ENCODE assay signal across 8 mouse cellular contexts in the genomic region with DNA sequence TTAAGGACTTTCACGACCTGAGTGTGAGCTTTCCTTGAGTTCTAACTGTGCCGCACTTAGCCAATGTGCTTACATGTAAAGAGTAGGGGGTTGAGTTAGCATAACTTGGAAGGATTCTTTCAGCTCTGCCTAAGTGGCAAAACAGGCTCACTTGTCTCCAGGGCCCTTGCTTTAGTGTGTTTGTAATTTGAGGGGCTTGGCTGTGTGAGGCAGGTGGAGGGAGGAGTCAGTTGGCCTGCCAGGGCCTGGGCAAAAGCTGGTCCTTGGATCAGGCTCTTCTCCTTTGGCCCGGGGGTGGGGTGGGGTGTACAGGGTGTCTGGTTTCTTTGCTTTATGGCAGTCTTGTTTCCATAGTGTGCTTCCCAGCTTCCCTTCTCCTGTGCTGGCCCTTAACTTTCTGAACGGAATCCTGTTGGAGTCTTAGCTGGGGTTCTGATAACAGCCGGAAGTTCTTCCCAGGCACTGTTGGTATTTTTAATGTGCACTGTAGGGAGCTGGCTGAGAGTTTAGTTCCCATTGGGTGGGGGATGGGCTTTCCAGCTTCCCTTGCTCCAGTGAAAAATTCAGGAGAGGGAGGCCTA. TPM values are rescaled to one million over a fixed set of nuclear protein-coding genes. Genes with fewer than 3 reads are reported as not detected.
DNase-seq lines count a peak whose midpoint lies in the region; ATAC-seq and TF ChIP-seq lines count a peak whose summit lies in the region.

No protein-coding gene starts in this region.

- ATAC-seq in hindbrain, embryonic 13.5 days (ENCODE audit: low FRiP score), result no peak
- ATAC-seq in limb, embryonic 15.5 days (ENCODE audit: insufficient number of reproducible peaks, low FRiP score, low TSS enrichment, low read depth), result peak; percentile 37
- no peak for ATAC-seq in midbrain, postnatal 0 days (ENCODE audit: low FRiP score)

- DNase-seq in cerebellum, adult 18-20 months, result peak; percentile 45 to 48
- peak; percentile 67 for DNase-seq in forelimb bud, embryonic 11.5 days (ENCODE audit: low read depth, low spot score)
- no peak for DNase-seq in midbrain, postnatal 0 days (ENCODE audit: low spot score)
- DNase-seq in T-cell, adult 2 months (ENCODE audit: low spot score), result no peak
- no peak for DNase-seq in natural killer cell, adult 2 months (ENCODE audit: low spot score in 2 of 2)

- H3K9me3 ChIP-seq in ES-Bruce4 (replicated peaks; ENCODE audit: control insufficient read depth, insufficient read depth, low read length, poor library complexity, severe bottlenecking), result no peaks in the 10 kb centered on the region
- no peaks in the 10 kb centered on the region for H3K9me3 ChIP-seq in hindbrain, embryonic 13.5 days
- no peaks in the 10 kb centered on the region for H3K9me3 ChIP-seq in limb, embryonic 15.5 days
- H3K9me3 ChIP-seq in midbrain, postnatal 0 days (ENCODE audit: low read length), result no peaks in the 10 kb centered on the region

- WGBS in hindbrain, embryonic 13.5 days, result 41% methylated on average over 5 of the region's 5 CpGs
- WGBS in limb, embryonic 15.5 days, result 3% methylated on average over 5 of the region's 5 CpGs
- WGBS in midbrain, postnatal 0 days, result 24% methylated on average over 5 of the region's 5 CpGs

- H3K27me3 ChIP-seq in ES-Bruce4 (ENCODE audit: control insufficient read depth, insufficient read depth, low read length, poor library complexity, severe bottlenecking), result no peaks in the 10 kb centered on the region
- H3K27me3 ChIP-seq in hindbrain, embryonic 13.5 days, result no peaks in the 10 kb centered on the region
- no peaks in the 10 kb centered on the region for H3K27me3 ChIP-seq in limb, embryonic 15.5 days
- no peaks in the 10 kb centered on the region for H3K27me3 ChIP-seq in midbrain, postnatal 0 days (ENCODE audit: insufficient read depth, low read length)

- peak overlapping the region; percentile 96 for H3K4me2 ChIP-seq in hindbrain, embryonic 13.5 days
- H3K4me2 ChIP-seq in limb, embryonic 15.5 days, result peak overlapping the region; percentile 72
- peak overlapping the region; percentile 45 for H3K4me2 ChIP-seq in midbrain, postnatal 0 days (ENCODE audit: low read depth, low read length, poor library complexity, severe bottlenecking)

- TF ChIP-seq CTCF in ES-Bruce4 (IDR thresholded peaks at IDR 0.05; ENCODE audit: low read depth, low read length), result no peak
- TF ChIP-seq CTCF in midbrain, postnatal 0 days (IDR thresholded peaks at IDR 0.05), result no peak

- H3K4me1 ChIP-seq in ES-Bruce4 (ENCODE audit: control insufficient read depth, insufficient read depth, low read length), result peaks cover 3% of the 10 kb centered on the region
- H3K4me1 ChIP-seq in hindbrain, embryonic 13.5 days (replicated peaks), result peaks cover 71% of the 10 kb centered on the region
- peaks cover 58% of the 10 kb centered on the region for H3K4me1 ChIP-seq in limb, embryonic 15.5 days
- H3K4me1 ChIP-seq in midbrain, postnatal 0 days (ENCODE audit: insufficient read depth, low read length), result peaks cover 25% of the 10 kb centered on the region

- H3K9ac ChIP-seq in ES-Bruce4 (ENCODE audit: low read depth, poor library complexity, severe bottlenecking), result peak overlapping the region; percentile 29; the same call in 1 of the 2 replicates
- H3K9ac ChIP-seq in hindbrain, embryonic 13.5 days, result peak overlapping the region; percentile 89
- no peak overlapping the region for H3K9ac ChIP-seq in limb, embryonic 15.5 days
- 0 out of 2 replicates have a peak overlapping the region, but pooled peaks have one; percentile 33 for H3K9ac ChIP-seq in midbrain, postnatal 0 days (replicated peaks; ENCODE audit: low read length, poor library complexity, severe bottlenecking)

- no peak for TF ChIP-seq POLR2A in ES-Bruce4 (IDR thresholded peaks at IDR 0.05; ENCODE audit: insufficient read depth, low read length)

- TF ChIP-seq EP300 in ES-Bruce4 (IDR thresholded peaks at IDR 0.05; ENCODE audit: insufficient read depth, low read depth, low read length), result 0 out of 2 replicates have a peak, but pooled peaks have one; percentile 52

- H3K27ac ChIP-seq in ES-Bruce4 (ENCODE audit: insufficient read depth, low read length), result peak overlapping the region; percentile 80
- peak overlapping the region; percentile 80 for H3K27ac ChIP-seq in hindbrain, embryonic 13.5 days
- peak overlapping the region; percentile 88 for H3K27ac ChIP-seq in limb, embryonic 15.5 days
- H3K27ac ChIP-seq in midbrain, postnatal 0 days (ENCODE audit: low read depth, low read length), result peak overlapping the region; percentile 47; the same call in 1 of the 2 replicates

- H3K36me3 ChIP-seq in ES-Bruce4 (ENCODE audit: control insufficient read depth, insufficient read depth, low read length, poor library complexity, severe bottlenecking), result no peaks in the 10 kb centered on the region
- no peaks in the 10 kb centered on the region for H3K36me3 ChIP-seq in hindbrain, embryonic 13.5 days
- no peaks in the 10 kb centered on the region for H3K36me3 ChIP-seq in limb, embryonic 15.5 days
- no peaks in the 10 kb centered on the region for H3K36me3 ChIP-seq in midbrain, postnatal 0 days (ENCODE audit: insufficient read depth, low read length)

- H3K4me3 ChIP-seq in ES-Bruce4 (ENCODE audit: low read depth, low read length), result no peak overlapping the region; the same call in 1 of the 2 replicates
- H3K4me3 ChIP-seq in hindbrain, embryonic 13.5 days, result peak overlapping the region; percentile 62
- peak overlapping the region; percentile 70 for H3K4me3 ChIP-seq in limb, embryonic 15.5 days
- peak overlapping the region; percentile 13 for H3K4me3 ChIP-seq in midbrain, postnatal 0 days (ENCODE audit: low read depth, low read length)

RNA-seq across cellular contexts. Expression of a gene that starts 11.5 kb away (rescaled TPM):
- polyA plus RNA-seq in ES-Bruce4 (2011; ENCODE audit: insufficient read depth, insufficient read length, low read depth, missing spikeins), result 69.0 and 81.5 TPM in 2 replicates
- polyA plus RNA-seq in hindbrain, embryonic 13.5 days (2015; fragmentation: Nextera tagmentation; extraction: Ambion mirVana), result 403 and 404 TPM in 2 replicates
- 315 and 328 TPM in 2 replicates for polyA plus RNA-seq in limb, embryonic 15.5 days (2015; fragmentation: Nextera tagmentation; extraction: Ambion mirVana)
- 252 and 274 TPM in 2 replicates for total RNA-seq in midbrain, postnatal 0 days (2014; rRNA removed)
- 382 and 399 TPM in 2 replicates for polyA plus RNA-seq in midbrain, postnatal 0 days (2015; fragmentation: Nextera tagmentation; extraction: Ambion mirVana)

RNA-seq across cellular contexts. Expression of a gene that starts 49.8 kb away (rescaled TPM):
- 162 and 174 TPM in 2 replicates for polyA plus RNA-seq in ES-Bruce4 (2011; ENCODE audit: insufficient read depth, insufficient read length, low read depth, missing spikeins)
- 5.0 and 5.4 TPM in 2 replicates for polyA plus RNA-seq in hindbrain, embryonic 13.5 days (2015; fragmentation: Nextera tagmentation; extraction: Ambion mirVana)
- polyA plus RNA-seq in limb, embryonic 15.5 days (2015; fragmentation: Nextera tagmentation; extraction: Ambion mirVana), result 7.9 and 9.5 TPM in 2 replicates
- total RNA-seq in midbrain, postnatal 0 days (2014; rRNA removed), result 3.1 and 5.8 TPM in 2 replicates
- polyA plus RNA-seq in midbrain, postnatal 0 days (2015; fragmentation: Nextera tagmentation; extraction: Ambion mirVana), result 3.4 and 3.7 TPM in 2 replicates

Comparison
In these comparisons a context has a peak if more than half of its experiments do, and no peak if none do; other contexts are left out.
1. DNase-seq: peak in cerebellum, adult 18-20 months (2 of 2) and forelimb bud, embryonic 11.5 days (single experiment); none in midbrain, postnatal 0 days (single experiment), T-cell, adult 2 months (single experiment) and natural killer cell, adult 2 months (0 of 2).
2. H3K4me2 ChIP-seq: peak in every context shown above with its lines; median percentile 96 in hindbrain, embryonic 13.5 days; 72 in limb, embryonic 15.5 days; 45 in midbrain, postnatal 0 days.
3. RNA of a gene that starts 49.8 kb away (polyA plus RNA-seq): 162 to 174 TPM in ES-Bruce4; 7.9 to 9.5 TPM in limb, embryonic 15.5 days, 5.0 to 5.4 TPM in hindbrain, embryonic 13.5 days and 3.4 to 3.7 TPM in midbrain, postnatal 0 days; every median in the first group is over 10 times any median in the second.
4. Peak in every context shown above with its lines, with median percentiles within 50 percentile points of each other: H3K27ac ChIP-seq.